Mouse (Mus musculus) lung, postnatal 36 days (tissue): ENCODE measurements at regions not wholly inside any gene's neighbourhood (a gene's known extent, or its start where the extent isn't known, plus 50 kb on each side); places are given as distances from the start of the nearest gene placed in this dataset.
A peak's percentile ranks its signal among the peaks of the same experiment; 100 is the strongest.

ENCODE experiments used
- DNase-seq: peaks from one replicate; pipeline ENCODE4 v3.0.0; 2022; ENCODE audit warnings: mixed read lengths

DNA sequence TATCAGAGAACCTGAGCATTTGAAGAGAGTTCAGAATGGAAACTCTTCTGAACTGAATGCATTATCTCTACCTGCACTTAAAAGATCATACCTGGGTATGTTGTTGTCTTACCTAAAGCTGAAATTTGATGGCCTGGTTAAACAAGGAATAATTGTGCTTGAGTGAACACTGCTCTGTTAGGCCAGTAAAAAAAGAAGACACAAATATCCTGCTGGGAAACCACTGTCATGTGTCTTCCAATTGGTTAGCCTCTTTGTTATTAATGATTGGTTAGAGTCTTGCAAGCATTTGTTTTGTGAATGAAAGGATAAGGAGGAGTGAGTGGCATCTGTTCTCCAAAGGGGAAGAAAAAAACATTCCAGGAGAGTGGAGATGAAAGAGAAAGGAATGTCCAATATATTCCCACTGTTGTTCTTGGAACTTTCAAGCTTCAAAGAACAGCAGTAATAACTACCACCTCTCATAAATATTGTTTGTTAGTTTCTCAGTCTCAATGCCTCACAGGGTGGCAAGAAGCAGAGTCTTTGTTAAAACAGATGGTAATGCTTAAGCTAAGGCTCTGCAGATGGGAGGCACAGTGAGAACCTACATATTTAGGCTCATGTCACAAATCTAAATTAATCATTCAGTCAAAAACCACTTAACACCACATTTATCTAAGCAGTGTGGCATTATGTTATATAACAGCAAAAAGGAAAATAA, 165.5 kb downstream of the Dsel start:
- no peak for DNase-seq

GRCm38 (mm10) chr1:111660950-111661349, 203.8 kb downstream of the Dsel start:
- no peak for DNase-seq

DNA sequence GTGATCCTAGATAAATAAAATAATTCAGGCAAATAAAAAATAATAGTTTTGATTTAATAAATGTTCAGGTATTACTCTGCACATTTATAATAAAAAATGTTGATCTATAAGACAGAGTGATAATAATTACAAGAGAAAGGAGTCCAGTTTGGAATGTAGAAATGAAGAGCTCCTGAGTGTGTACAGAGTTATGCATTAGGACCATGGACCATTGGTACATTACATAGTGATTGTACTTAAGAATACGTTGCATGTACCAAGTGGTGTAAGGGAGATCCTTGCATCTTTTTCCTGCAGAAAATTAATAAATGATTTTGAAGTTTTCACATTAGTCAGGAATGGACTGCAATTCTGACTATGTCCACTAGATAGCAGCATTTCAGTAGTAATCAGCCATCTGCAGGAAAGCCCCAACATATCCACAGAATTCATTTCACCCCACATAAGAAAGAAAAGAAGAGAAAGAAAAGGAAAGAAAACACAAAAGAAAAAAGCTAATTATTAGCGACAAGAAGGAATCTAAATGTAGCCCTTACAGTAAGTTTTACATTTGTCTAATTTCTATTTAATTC, 204.5 kb downstream of the Dsel start:
- DNase-seq: peak; percentile 12

GRCm38 (mm10) chr1:111633860-111634460, 230.8 kb downstream of the Dsel start:
- no peak for DNase-seq
